9 mouse cellular contexts compared by ENCODE assay signal in genomic region chr6:103749122-103749773, GRCm38 (mm10).
DNase-seq lines count a peak whose midpoint lies in the region.
"Had no signal": no experiment of that assay in that cellular context is flagged by ENCODE, and none has a peak within 500 bp of the region (broad histone marks: within the 10 kb centered on the region; RNA-seq: fewer than 3 reads in every experiment).

No protein-coding gene starts in this region.

- no peaks in the 10 kb centered on the region for H3K36me3 ChIP-seq in midbrain, embryonic 10.5 days
- H3K36me3 ChIP-seq: liver, embryonic 12.5 days had no signal

- 36% methylated on average over 16 of the region's 16 CpGs for WGBS in midbrain, embryonic 10.5 days

- H3K27ac ChIP-seq in midbrain, embryonic 10.5 days (replicated peaks), result 0 out of 2 replicates have a peak overlapping the region, but pooled peaks have one; percentile 46
- H3K27ac ChIP-seq: liver, embryonic 12.5 days had no signal

- peak; percentile 29 to 30 for DNase-seq in right cerebral cortex, adult 2 months (ENCODE audit: low spot score in 2 of 2)
- no peak for DNase-seq in right cerebral cortex, postnatal 4 days
- DNase-seq in frontal cortex, postnatal 36 days (ENCODE audit: low spot score in 2 of 2), result peak; percentile 21 to 48
- peak; percentile 25 for DNase-seq in midbrain, embryonic 10.5 days (ENCODE audit: low spot score)
- no peak for DNase-seq in thymus, postnatal 10 days (ENCODE audit: low spot score in 2 of 2)
- no peak for DNase-seq in adrenal gland, adult 8-10 months
- no peak for DNase-seq in kidney, adult 11 months
- DNase-seq: heart, postnatal 36 days had no signal

- peaks cover 15% of the 10 kb centered on the region; the same call in 1 of the 2 replicates for H3K27me3 ChIP-seq in midbrain, embryonic 10.5 days (ENCODE audit: low read depth, poor library complexity, severe bottlenecking)
- H3K27me3 ChIP-seq: liver, embryonic 12.5 days had no signal

- peaks cover 14% of the 10 kb centered on the region for H3K4me1 ChIP-seq in midbrain, embryonic 10.5 days
- H3K4me1 ChIP-seq: liver, embryonic 12.5 days had no signal

- H3K4me3 ChIP-seq in midbrain, embryonic 10.5 days, result peak overlapping the region; percentile 29
- H3K4me3 ChIP-seq: liver, embryonic 12.5 days had no signal

- no peaks in the 10 kb centered on the region for H3K9me3 ChIP-seq in midbrain, embryonic 10.5 days (replicated peaks)
- H3K9me3 ChIP-seq: liver, embryonic 12.5 days had no signal

Comparison
In these comparisons a context has a peak if more than half of its experiments do, and no peak if none do; other contexts are left out.
1. DNase-seq: peak in right cerebral cortex, adult 2 months (2 of 2), frontal cortex, postnatal 36 days (2 of 2) and midbrain, embryonic 10.5 days (single experiment); none in right cerebral cortex, postnatal 4 days (single experiment), thymus, postnatal 10 days (0 of 2), adrenal gland, adult 8-10 months (single experiment) and kidney, adult 11 months (single experiment).